Mouse (Mus musculus) stomach, embryonic 15.5 days (tissue): ENCODE measurements around the gene Rps6kl1. TPM values are rescaled to one million over a fixed set of nuclear protein-coding genes. Genes with fewer than 3 reads are reported as not detected.

Source experiments
- ATAC-seq: fragments of 200-750 bp; cut with Nextera tagmentation; 2 replicates; pipeline ENCODE4 v1.8.0; 2017; ENCODE audit warnings: low read depth, moderate number of reproducible peaks, moderate TSS enrichment; ENCODE audit not compliant: insufficient read depth, low FRiP score
- H3K27ac ChIP-seq: fragments of 300-500 bp; sonication (generic); 2 replicates; pipeline ENCODE4 v1.5.1; 2015; ENCODE audit warnings: mild to moderate bottlenecking, inconsistent platforms
- H3K27me3 ChIP-seq: fragments of 300-500 bp; sonication (generic); replicated peaks from 2 replicates; pipeline ENCODE4 v1.6.1; 2015; ENCODE audit warnings: inconsistent platforms
- H3K36me3 ChIP-seq: fragments of 300-500 bp; sonication (generic); 2 replicates; pipeline ENCODE4 v1.6.1; 2015; ENCODE audit warnings: inconsistent platforms
- H3K4me1 ChIP-seq: fragments of 300-500 bp; sonication (generic); 2 replicates; pipeline ENCODE4 v1.6.1; 2015; ENCODE audit warnings: inconsistent platforms
- H3K4me2 ChIP-seq: fragments of 300-500 bp; sonication (generic); 2 replicates; pipeline ENCODE4 v1.6.1; 2015; ENCODE audit warnings: mild to moderate bottlenecking, inconsistent platforms
- H3K4me3 ChIP-seq: fragments of 300-500 bp; sonication (generic); replicated peaks from 2 replicates; pipeline ENCODE4 v1.5.1; 2015; ENCODE audit warnings: inconsistent platforms
- H3K9ac ChIP-seq: fragments of 300-500 bp; sonication (generic); 2 replicates; pipeline ENCODE4 v1.6.1; 2015; ENCODE audit warnings: inconsistent platforms
- H3K9me3 ChIP-seq: fragments of 300-500 bp; sonication (generic); 2 replicates; pipeline ENCODE4 v1.6.1; 2016; ENCODE audit warnings: inconsistent platforms
- WGBS: fragments of 180-500 bp; shearing (Covaris S2); methylation state at CpG from one replicate; pipeline ENCODE4 v1.1.7; 2015; 5-methylcytosine and 5-hydroxymethylcytosine counted together
- polyA plus RNA-seq: library from polyadenylated mRNA; unstranded; fragments of >200 nt; fragmentation: Nextera tagmentation; extraction: Ambion mirVana; gene quantifications from 2 replicates; pipeline ENCODE4 v1.2.1, GENCODE M21; 2015

The Rps6kl1 gene
- polyA plus RNA-seq, 1 experiment from 2014 or later = 1.7 TPM

DNA sequence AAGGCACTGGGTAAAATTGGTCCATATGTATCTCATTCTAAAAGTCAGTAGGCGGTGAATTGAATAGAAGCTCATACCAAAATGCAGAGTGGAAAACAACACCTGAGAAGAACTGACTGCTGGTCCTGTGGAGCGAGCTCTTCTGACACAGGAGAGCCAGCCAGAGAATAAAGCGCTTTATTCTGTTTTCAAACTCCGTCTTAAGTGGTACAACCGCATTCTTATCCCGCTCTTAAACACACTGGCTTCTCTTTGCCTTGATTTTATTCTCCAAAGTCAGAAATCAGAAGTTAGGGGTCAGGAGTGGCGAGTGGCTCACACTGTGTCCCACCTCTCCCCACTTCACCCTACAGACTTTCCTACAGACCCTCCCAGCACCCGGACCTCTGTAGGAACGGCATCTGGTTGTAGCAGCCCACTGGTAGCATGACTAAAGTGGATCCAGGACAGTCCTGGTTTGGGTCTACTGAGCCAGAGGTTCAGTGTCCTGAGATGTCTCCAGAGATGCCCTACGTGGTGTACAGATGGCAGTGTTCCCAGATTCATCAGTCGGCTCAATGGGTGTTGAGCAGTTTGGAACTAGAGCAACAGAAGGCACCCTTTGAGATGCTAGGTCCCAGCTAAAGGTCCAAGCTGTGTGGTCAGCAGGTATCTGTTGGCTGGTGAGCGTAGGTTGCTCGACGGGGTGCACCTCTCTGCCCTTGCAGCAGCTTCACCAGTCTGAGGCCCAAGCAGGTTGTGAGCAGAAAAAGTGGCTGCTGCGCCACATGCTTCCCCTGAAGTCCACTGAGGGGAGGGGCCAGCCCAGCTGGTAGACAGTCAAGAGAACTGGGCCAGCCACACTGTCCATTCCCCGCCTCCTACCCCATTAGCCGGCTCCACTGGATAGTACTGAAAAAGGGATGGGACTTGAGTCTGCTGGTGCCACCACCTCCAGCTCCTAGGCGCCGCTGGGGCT lies 15.3 kb downstream of the Rps6kl1 start:
- Histone ChIP-seq H3K4me3 (no peak overlapping the region), H3K4me2 (no peak overlapping the region), H3K36me3 (peaks cover 31% of the 10 kb centered on the region), H3K4me1 (0 out of 2 replicates have a peak, but pooled peaks cover 5% of the 10 kb centered on the region), H3K27me3 (no peaks in the 10 kb centered on the region), H3K27ac (no peak overlapping the region), H3K9ac (no peak overlapping the region), H3K9me3 (no peaks in the 10 kb centered on the region)
- 75% methylated on average over 19 of the region's 19 CpGs for WGBS
- ATAC-seq = 0 out of 2 replicates have a peak, but pooled peaks have one; percentile 23

DNA sequence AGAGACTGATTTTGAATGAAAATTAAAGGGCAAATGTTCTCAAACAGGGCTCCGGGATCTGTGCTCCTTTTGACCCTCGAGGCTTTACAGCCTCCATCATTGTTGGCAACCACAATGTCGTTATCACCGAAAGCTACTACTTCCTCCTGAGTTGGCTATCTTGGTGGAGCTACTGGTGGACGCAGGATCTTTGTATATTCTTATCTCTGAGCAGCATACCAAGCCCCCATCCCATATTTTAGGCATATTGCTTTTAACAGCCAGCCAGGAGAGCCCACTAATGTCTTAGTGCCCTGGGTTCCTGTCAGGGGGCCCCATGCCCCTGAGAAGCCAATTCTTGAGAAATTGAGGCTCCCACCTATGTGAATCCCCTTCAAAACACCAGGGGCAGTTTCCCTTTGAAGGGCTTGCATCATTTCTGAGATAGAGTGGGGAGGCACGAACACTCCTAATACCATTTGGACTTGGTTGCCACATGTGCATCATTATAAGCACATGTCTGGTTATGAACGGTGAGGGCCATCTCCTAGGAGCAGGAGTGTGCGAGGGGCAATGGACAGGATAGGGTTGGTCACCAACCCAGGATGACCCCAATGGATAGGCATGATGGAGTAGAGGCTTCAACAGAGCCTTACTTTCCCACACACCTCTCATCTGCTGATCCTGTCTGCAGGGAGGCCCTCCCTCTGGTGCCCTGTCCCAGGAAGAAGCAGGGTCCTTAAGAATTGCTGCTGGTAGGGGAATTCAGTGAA lies 16.8 kb downstream of the Rps6kl1 start:
- no peak overlapping the region for H3K4me3 ChIP-seq
- H3K9me3 ChIP-seq = no peaks in the 10 kb centered on the region
- H3K36me3 ChIP-seq = peaks cover 45% of the 10 kb centered on the region
- H3K9ac ChIP-seq = no peak overlapping the region
- no peak overlapping the region for H3K4me2 ChIP-seq
- ATAC-seq = no peak
- WGBS = 81% methylated on average over 8 of the region's 8 CpGs
- no peak overlapping the region for H3K27ac ChIP-seq
- H3K4me1 ChIP-seq = 0 out of 2 replicates have a peak, but pooled peaks cover 5% of the 10 kb centered on the region
- no peaks in the 10 kb centered on the region for H3K27me3 ChIP-seq

DNA sequence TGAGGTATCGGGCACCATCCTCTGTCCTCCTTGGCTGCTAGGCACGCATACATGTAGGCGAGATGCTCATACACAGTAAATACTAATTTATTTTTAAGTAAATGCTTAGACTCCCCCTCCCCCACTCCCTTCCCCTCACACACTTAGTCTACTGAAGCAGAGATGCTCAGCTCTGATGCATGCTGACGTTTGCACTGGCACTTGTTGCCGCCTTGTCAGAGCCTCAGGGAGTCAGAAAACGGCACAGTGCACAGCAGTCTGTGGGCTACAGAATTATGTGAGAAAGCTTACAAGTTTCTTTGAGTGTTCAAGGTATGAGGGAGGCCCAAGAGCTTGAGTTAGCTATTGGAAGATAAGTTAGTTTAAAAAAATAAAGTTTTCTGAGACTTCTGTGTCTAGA lies 19.7 kb downstream of the Rps6kl1 start:
- ATAC-seq = no peak
- Histone ChIP-seq H3K27me3 (no peaks in the 10 kb centered on the region), H3K9ac (no peak overlapping the region), H3K9me3 (no peaks in the 10 kb centered on the region), H3K4me3 (no peak overlapping the region), H3K4me2 (no peak overlapping the region), H3K4me1 (0 out of 2 replicates have a peak, but pooled peaks cover 5% of the 10 kb centered on the region), H3K36me3 (peaks cover 59% of the 10 kb centered on the region), H3K27ac (no peak overlapping the region)
- 90% methylated on average over 6 of the region's 6 CpGs for WGBS

DNA sequence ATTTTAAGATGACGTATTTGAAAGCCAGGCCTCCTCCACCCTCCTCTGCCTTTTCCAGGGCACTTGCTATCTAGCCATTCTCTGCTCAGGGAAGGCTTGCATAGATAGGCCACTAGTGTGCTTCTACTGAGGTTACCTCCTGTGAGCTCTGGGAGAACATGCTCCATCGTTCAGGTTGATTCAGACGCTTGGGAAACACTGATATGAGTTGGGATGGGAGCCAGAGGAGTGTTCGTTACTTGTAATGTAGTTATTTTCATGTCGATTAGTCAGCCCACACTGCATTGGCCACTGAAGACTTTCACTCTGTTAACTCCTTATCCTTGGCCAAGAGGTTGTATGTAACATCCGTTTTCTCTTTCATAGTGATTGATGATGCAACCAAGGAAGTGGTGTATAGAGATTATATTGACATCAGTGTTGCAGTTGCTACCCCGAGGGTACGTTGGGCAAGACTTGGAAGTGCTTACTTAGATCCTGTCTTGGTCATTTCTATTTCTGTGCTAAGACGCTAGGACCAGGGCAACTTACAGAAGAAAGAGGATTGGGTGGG lies 21.6 kb downstream of the Rps6kl1 start:
- Histone ChIP-seq H3K27me3 (no peaks in the 10 kb centered on the region), H3K4me3 (no peak overlapping the region), H3K4me1 (no peaks in the 10 kb centered on the region), H3K4me2 (no peak overlapping the region), H3K9me3 (no peaks in the 10 kb centered on the region), H3K27ac (no peak overlapping the region), H3K9ac (no peak overlapping the region), H3K36me3 (peaks cover 58% of the 10 kb centered on the region)
- WGBS = 90% methylated on average over 9 of the region's 9 CpGs
- no peak for ATAC-seq

DNA sequence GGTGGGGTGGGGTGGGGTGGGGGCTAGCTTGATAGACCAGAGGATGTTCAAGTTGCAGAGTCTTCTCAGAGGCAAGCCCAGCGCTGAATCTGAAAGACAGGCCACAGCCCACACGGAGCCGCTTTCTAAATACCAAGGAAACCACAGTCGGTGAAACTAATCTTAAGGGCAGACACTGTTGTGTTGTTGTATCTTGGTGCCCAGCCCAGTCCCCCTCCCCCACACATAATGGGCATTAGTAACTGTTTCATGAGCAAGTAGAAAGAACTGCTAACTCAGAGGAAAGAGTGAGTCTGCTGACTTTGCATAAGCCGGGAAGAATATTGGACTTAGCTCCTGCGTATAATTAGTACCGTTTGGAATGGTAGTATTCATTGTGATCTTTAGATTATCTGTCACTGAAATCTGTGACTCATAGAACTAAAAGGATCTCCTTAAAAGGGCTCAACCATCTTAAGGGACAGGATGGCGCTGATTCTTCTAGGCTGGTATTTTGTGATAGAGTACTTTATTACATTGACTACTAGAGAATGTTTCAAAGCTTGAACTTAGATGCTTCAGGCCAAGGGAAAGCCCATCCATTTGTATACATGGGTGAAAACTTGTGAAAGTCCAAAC lies 24.0 kb downstream of the Rps6kl1 start:
- no peaks in the 10 kb centered on the region for H3K27me3 ChIP-seq
- no peak overlapping the region for H3K9ac ChIP-seq
- no peak overlapping the region for H3K4me2 ChIP-seq
- WGBS = 79% methylated on average over 8 of the region's 8 CpGs
- ATAC-seq = no peak
- H3K4me1 ChIP-seq = no peaks in the 10 kb centered on the region
- H3K9me3 ChIP-seq = no peaks in the 10 kb centered on the region
- peaks cover 59% of the 10 kb centered on the region for H3K36me3 ChIP-seq
- H3K4me3 ChIP-seq = no peak overlapping the region
- H3K27ac ChIP-seq = no peak overlapping the region

DNA sequence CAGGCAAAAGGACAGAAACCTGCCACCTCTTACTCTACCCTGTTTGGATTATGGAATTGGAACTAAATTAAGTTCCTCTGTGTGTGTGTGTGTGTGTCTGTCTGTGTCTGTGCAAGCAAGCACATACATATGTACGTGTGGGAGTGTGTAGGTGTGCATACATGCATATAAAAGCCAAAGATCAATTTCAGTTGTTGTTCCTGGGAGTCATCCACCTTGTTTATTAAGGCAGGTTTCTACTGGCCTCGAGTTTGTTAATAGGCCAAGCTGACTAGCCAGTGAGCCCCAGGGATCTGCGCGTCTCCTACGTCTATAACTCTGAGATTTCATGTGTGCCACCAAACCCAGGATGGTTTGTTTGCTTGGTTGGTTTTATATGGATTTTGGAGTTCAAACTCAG lies 26.3 kb downstream of the Rps6kl1 start:
- H3K4me3 ChIP-seq = no peak overlapping the region
- H3K27me3 ChIP-seq = no peaks in the 10 kb centered on the region
- H3K4me1 ChIP-seq = no peaks in the 10 kb centered on the region
- H3K4me2 ChIP-seq = no peak overlapping the region
- ATAC-seq = no peak
- WGBS = 92% methylated on average over 5 of the region's 5 CpGs
- H3K27ac ChIP-seq = no peak overlapping the region
- peaks cover 61% of the 10 kb centered on the region for H3K36me3 ChIP-seq
- H3K9ac ChIP-seq = no peak overlapping the region
- H3K9me3 ChIP-seq = no peaks in the 10 kb centered on the region

DNA sequence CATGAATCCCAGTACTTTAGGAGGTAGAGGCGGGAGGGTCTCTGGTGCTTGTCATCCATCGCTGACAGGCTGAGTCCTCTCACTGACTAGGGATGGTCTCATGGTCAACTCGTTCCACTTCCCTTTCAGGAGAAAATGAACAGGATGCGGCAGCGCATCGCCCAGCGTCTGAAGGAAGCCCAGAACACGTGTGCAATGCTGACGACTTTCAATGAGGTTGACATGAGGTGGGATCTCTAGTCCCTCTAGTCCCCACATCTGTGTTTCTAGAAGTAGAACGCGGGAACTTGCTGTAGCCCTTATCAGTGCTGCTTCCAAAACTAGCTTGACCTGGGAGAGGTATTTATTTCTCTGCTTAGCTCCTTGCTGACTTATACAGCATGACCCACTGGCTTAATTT lies 27.4 kb downstream of the Rps6kl1 start:
- Histone ChIP-seq H3K27me3 (no peaks in the 10 kb centered on the region), H3K4me2 (no peak overlapping the region), H3K9me3 (no peaks in the 10 kb centered on the region), H3K9ac (no peak overlapping the region), H3K27ac (no peak overlapping the region), H3K4me3 (no peak overlapping the region), H3K4me1 (no peaks in the 10 kb centered on the region), H3K36me3 (peaks cover 57% of the 10 kb centered on the region)
- WGBS = 91% methylated on average over 11 of the region's 11 CpGs
- ATAC-seq = no peak

DNA sequence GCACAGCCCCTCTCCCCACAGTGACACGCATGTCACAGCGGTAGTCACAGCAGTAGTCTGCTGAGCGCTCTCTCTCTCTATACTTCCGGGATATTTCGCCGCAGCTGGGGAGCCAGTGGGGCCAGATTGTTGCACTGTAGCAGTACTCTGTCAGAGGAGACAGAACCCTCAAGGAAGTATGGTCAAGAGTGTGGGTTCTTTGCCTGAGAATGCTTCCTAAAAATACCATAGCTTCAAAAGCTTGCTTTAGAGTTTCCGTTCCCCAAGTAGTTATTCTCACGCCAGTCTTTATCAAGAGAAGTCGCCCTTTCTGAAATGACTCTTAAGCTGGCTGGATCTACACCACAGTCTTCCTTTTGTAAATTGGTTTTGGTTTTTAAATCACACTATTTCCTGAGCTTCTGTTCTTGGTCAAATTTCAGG lies 27.9 kb downstream of the Rps6kl1 start:
- no peaks in the 10 kb centered on the region for H3K27me3 ChIP-seq

DNA sequence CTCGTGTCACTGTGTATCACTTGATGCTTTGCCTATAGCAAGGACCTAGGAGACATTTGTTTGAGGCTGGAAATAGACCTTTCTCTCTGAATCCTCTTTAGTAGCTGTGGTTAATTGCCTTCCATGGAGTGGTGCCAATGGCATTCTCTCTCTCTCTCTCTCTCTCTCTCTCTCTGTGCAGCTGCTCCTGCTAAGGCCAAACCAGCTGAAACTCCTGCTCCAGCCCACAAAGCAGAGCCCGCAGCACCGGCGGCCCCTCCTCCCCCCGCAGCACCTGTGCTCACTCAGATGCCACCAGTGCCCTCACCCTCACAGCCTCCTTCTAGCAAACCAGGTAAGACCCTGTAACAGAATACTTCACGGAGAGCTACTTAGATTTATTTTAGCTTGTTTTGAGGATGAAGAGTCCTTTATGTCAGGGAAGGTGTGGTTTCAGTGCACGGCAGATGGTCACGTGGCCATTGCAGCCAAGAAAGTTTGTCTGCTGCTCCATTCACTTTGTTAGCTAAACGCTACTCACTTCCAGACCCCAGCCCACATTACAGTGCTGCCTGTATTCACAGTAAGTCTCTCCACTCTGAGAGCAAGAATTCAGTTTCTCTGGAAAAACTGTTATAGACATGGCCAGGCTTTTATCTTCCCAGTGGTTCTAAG lies 29.1 kb downstream of the Rps6kl1 start:
- H3K36me3 ChIP-seq = peaks cover 50% of the 10 kb centered on the region
- H3K27ac ChIP-seq = no peak overlapping the region
- H3K4me1 ChIP-seq = no peaks in the 10 kb centered on the region
- ATAC-seq = no peak
- WGBS = 86% methylated on average over 9 of the region's 9 CpGs
- H3K4me2 ChIP-seq = no peak overlapping the region
- H3K4me3 ChIP-seq = no peak overlapping the region
- H3K27me3 ChIP-seq = no peaks in the 10 kb centered on the region
- H3K9ac ChIP-seq = no peak overlapping the region
- H3K9me3 ChIP-seq = no peaks in the 10 kb centered on the region

More for the DNA sequence above, 27.9 kb downstream of the Rps6kl1 start:
- WGBS = 93% methylated on average over 9 of the region's 9 CpGs
- H3K27ac ChIP-seq = no peak overlapping the region
- H3K4me3 ChIP-seq = no peak overlapping the region
- no peaks in the 10 kb centered on the region for H3K9me3 ChIP-seq
- H3K9ac ChIP-seq = no peak overlapping the region
- H3K36me3 ChIP-seq = peaks cover 55% of the 10 kb centered on the region
- no peak for ATAC-seq
- H3K4me2 ChIP-seq = no peak overlapping the region
- no peaks in the 10 kb centered on the region for H3K4me1 ChIP-seq

DNA sequence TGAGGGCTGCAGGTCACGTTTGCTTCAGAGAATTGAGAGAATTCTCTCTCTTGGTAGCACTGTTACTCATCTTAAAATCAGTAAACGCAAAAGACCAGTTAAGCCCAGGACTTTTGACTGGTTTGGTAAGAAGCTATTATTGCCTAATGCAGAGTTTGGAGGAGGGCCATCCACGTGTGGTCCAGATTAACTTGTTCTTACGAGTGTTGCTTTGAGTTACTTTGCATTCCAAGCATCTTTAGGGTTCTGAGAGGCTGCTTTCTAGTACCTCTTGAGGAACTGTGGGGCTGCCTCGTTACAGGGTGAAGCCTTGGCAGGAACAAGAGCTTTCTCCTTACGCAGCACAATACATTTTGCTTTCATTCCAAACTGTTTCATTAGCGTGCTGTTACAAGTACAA lies 35.4 kb downstream of the Rps6kl1 start:
- H3K27ac ChIP-seq = no peak overlapping the region
- no peaks in the 10 kb centered on the region for H3K9me3 ChIP-seq
- ATAC-seq = no peak
- no peaks in the 10 kb centered on the region for H3K27me3 ChIP-seq
- H3K4me1 ChIP-seq = peaks cover 15% of the 10 kb centered on the region; the same call in 1 of the 2 replicates
- WGBS = 77% methylated on average over 7 of the region's 7 CpGs
- H3K9ac ChIP-seq = no peak overlapping the region
- H3K4me3 ChIP-seq = no peak overlapping the region
- H3K4me2 ChIP-seq = no peak overlapping the region
- H3K36me3 ChIP-seq = peaks cover 15% of the 10 kb centered on the region

DNA sequence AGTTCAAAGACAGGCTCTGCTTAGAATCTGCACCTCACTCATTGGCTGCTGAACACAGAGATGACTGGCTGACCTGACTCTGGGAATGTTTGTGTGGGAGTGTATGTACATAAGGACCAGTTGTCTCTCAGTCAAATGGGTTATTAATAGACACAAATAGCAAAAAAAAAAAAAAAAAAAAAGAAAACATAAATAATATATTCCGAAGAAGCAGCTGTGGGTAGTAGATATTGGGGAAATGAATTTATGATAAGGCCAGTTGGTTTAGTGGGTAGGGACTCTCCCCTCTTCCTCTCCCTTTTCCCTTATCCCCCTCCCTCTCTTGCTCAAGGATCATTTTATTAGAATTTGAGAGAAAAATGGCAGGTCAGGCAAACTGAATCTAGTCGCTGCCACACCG lies 37.1 kb downstream of the Rps6kl1 start:
- no peaks in the 10 kb centered on the region for H3K27me3 ChIP-seq
- H3K4me2 ChIP-seq = no peak overlapping the region
- 86% methylated on average over 3 of the region's 3 CpGs for WGBS
- peaks cover 22% of the 10 kb centered on the region; the same call in 1 of the 2 replicates for H3K4me1 ChIP-seq
- H3K36me3 ChIP-seq = peaks cover 9% of the 10 kb centered on the region
- H3K4me3 ChIP-seq = no peak overlapping the region
- H3K9ac ChIP-seq = no peak overlapping the region
- H3K9me3 ChIP-seq = no peaks in the 10 kb centered on the region
- no peak for ATAC-seq
- H3K27ac ChIP-seq = no peak overlapping the region
